Mouse (Mus musculus): ENCODE measurements around the gene Wfdc6a. TPM values are rescaled to one million over a fixed set of nuclear protein-coding genes. Genes with fewer than 3 reads are reported as not detected.
"Not testable (repeated sequence)": the region's sequence is repeated elsewhere in the genome, so short reads cannot be mapped to it uniquely, and the experiment has no call there.

The Wfdc6a gene
- not detected in 2 replicates for polyA plus RNA-seq (2012; ENCODE audit: insufficient read depth, insufficient read length, low replicate concordance, missing spikeins)

DNA sequence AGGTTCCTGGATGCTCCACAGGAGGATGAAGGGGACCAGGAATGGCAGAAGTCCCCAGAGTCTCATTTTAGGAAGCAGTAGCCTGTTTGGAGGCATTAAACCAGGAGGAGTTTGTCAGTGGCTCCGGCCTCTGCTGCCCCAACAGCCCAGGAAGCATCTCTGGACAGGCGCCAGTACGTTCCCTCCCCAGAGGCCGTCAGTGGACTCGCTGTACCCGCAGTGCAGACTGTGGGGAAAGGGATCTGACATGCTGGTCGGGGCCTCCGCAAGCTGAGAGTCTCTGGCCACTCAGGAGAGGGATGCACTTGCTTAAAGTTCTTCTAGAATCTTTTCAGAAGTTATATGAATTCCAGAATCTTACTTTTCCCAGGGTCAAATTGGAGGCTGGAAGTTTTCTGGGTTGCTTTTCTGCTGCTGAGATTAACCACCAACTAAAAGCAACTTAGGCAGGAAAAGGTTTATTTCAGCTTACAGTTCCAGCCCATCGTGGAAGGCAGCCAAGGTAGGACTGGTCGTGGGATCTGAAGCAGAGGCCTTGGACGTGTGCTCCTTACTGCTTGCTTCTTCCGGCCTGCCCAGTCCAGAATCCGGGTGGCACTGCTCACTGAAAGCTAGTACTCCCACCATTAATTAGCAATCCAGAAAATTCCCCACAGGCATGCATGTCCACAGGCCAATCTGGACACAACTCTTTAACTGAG is at the start of gene Wfdc6a:
Wfdc6a (minus strand) TSS at position 423 of the 701 bp plus-strand sequence.
- H3K27ac ChIP-seq (ENCODE audit: insufficient read depth, low read depth, low read length); H3K4me3 ChIP-seq (ENCODE audit: insufficient read depth, low read depth, low read length); H3K4me1 ChIP-seq (ENCODE audit: control insufficient read depth, insufficient read depth, low read length): not testable (repeated sequence)
- 42% methylated on average over 13 of the region's 13 CpGs for WGBS

DNA sequence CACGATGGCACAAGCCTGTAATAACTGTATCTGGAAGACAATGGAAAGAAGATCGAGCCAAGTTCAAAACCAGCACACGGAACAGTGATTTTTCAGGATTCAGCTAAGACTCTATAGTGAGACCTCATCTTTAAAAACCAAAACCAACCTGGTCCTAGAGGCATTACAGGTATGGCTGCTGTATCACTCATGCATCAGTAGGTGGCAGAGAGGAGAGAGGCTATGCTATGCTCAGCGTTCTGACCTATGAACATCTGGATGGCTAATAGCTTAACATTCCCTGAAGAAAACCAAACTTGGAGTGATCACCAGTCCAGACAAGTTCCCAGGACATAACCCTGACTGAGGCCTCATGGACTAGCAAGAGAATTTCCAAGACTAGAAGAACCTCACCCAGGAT is 36.5 kb upstream of the Wfdc6a start:
- no peak overlapping the region for H3K27ac ChIP-seq (ENCODE audit: insufficient read depth, low read depth, low read length)
- WGBS, result 93% methylated on average over 4 of the region's 4 CpGs
- H3K4me3 ChIP-seq (ENCODE audit: insufficient read depth, low read depth, low read length), result no peak overlapping the region
- no peak for TF ChIP-seq CTCF (IDR thresholded peaks at IDR 0.05; ENCODE audit: insufficient read depth, low read depth, low read length)
- TF ChIP-seq POLR2A (IDR thresholded peaks at IDR 0.05; ENCODE audit: insufficient read depth, low read depth, low read length), result no peak
- H3K4me1 ChIP-seq (ENCODE audit: control insufficient read depth, insufficient read depth, low read length), result no peaks in the 10 kb centered on the region

DNA sequence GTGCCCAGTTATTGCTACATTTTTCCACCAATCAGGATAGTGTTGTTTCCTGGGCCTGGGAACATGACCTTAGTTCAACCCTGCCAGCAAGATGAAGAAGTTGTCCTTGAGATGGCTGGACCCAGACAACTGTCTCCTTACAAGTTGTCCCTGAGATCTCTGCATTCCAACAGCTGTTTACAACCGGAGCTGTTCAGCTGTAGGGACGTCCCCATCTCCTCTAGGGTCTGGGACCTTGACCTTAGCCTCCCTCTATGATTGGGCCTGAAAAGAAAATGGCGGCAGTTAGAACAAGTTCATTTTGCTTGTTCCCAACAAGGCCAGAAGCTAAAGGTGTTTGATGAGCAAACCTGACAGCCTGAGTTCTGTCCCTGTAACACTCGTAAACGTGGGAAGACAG is 33.8 kb upstream of the Wfdc6a start:
- 85% methylated on average over 5 of the region's 5 CpGs for WGBS

DNA sequence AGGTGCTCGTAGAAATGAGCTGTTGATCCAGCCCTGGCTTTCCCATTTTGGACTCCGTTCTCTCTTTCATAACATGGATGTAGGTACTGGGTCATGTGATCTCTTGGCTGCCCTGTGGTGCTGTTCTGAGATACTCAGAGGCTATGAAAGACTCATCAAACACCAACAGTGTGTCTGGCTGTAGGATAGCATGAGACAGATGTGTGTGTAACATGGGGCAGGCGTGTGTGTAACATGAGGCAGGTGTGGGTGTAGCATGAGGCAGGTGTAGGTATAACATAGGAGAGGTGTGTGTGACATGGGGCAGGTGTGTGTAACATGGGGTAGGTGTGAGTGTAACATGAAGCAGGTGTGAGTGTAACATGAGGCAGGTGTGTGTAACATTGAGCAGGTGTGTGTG is 30.1 kb upstream of the Wfdc6a start:
- H3K4me1 ChIP-seq (ENCODE audit: control insufficient read depth, insufficient read depth, low read length), result no peaks in the 10 kb centered on the region
- 95% methylated on average over 3 of the region's 3 CpGs for WGBS
- no peak overlapping the region for H3K4me3 ChIP-seq (ENCODE audit: insufficient read depth, low read depth, low read length)
- H3K27ac ChIP-seq (ENCODE audit: insufficient read depth, low read depth, low read length), result no peak overlapping the region
- no peak for TF ChIP-seq CTCF (IDR thresholded peaks at IDR 0.05; ENCODE audit: insufficient read depth, low read depth, low read length)
- TF ChIP-seq POLR2A (IDR thresholded peaks at IDR 0.05; ENCODE audit: insufficient read depth, low read depth, low read length), result no peak

More for the DNA sequence above, 33.8 kb upstream of the Wfdc6a start:
- H3K4me1 ChIP-seq (ENCODE audit: control insufficient read depth, insufficient read depth, low read length), result no peaks in the 10 kb centered on the region
- no peak overlapping the region for H3K4me3 ChIP-seq (ENCODE audit: insufficient read depth, low read depth, low read length)
- no peak for TF ChIP-seq POLR2A (IDR thresholded peaks at IDR 0.05; ENCODE audit: insufficient read depth, low read depth, low read length)
- no peak for TF ChIP-seq CTCF (IDR thresholded peaks at IDR 0.05; ENCODE audit: insufficient read depth, low read depth, low read length)
- H3K27ac ChIP-seq (ENCODE audit: insufficient read depth, low read depth, low read length), result no peak overlapping the region

DNA sequence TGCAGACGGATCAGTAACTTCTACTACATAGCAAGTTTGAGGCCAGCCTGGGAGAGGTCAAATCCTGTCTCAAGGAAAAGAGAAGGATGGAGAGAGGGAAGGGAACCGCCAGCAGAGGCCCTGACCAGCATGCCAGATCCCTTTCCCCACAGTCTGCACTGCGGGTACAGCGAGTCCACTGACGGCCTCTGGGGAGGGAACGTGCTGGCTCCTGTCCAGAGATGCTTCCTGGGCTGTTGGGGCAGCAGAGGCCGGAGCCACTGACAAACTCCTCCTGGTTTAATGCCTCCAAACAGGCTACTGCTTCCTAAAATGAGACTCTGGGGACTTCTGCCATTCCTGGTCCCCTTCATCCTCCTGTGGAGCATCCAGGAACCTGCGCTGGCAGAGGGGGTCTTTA is 28.2 kb upstream of the Wfdc6a start, which contains the start of the genes Wfdc6b and Wfdc8:
Wfdc6b (plus strand) TSS at position 52 of the 400 bp plus-strand sequence.
Wfdc8 (minus strand) TSS at position 156 of the 400 bp plus-strand sequence.
- H3K27ac ChIP-seq (ENCODE audit: insufficient read depth, low read depth, low read length); H3K4me1 ChIP-seq (ENCODE audit: control insufficient read depth, insufficient read depth, low read length); H3K4me3 ChIP-seq (ENCODE audit: insufficient read depth, low read depth, low read length): not testable (repeated sequence)
- 57% methylated on average over 8 of the region's 8 CpGs for whole genome bisulfite sequencing

DNA sequence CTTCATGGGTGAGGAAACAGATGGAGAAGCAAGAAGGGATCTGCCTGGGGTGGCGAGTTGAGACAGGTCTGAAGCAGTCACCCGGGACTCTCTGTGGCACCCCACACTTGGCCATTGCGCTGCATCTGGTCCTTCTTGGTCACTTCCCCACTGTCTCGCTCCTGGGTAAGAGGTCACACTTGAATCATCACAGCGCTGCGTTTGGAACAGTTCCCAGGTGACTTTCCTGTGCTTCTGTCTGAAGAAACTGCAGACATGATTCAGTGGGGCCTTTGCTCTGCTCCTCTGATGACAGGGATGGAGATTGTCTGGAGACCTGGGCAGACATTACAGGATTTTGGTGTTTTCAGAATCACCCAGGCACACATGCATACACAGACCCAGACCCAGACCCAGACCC is 23.5 kb upstream of the Wfdc6a start:
- no peak overlapping the region for H3K27ac ChIP-seq (ENCODE audit: insufficient read depth, low read depth, low read length)
- no peaks in the 10 kb centered on the region for H3K4me1 ChIP-seq (ENCODE audit: control insufficient read depth, insufficient read depth, low read length)
- no peak for TF ChIP-seq POLR2A (IDR thresholded peaks at IDR 0.05; ENCODE audit: insufficient read depth, low read depth, low read length)
- no peak for TF ChIP-seq CTCF (IDR thresholded peaks at IDR 0.05; ENCODE audit: insufficient read depth, low read depth, low read length)
- no peak overlapping the region for H3K4me3 ChIP-seq (ENCODE audit: insufficient read depth, low read depth, low read length)
- WGBS, result 83% methylated on average over 6 of the region's 6 CpGs

DNA sequence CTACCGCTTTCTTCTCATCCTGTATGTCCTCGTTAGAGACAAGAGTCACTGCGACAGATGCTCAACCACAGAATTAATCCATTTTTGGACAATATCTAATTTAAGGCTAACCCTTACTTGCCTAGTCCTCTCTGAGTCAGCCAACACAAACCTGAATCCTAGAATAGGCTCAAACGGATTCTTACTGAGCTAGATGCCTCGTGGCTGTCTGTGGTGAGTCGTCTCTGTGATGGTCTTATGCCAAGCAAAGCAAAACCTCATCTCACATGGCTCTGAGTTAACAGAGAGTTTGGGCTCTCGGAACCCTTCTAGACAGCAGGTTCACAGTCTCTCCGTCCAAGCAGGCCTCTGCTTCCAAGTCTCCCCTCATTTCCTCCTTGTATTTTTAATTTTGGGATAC is 19.2 kb upstream of the Wfdc6a start:
- Histone ChIP-seq H3K4me1 (ENCODE audit: control insufficient read depth, insufficient read depth, low read length) (no peaks in the 10 kb centered on the region), H3K4me3 (ENCODE audit: insufficient read depth, low read depth, low read length) (no peak overlapping the region), H3K27ac (ENCODE audit: insufficient read depth, low read depth, low read length) (no peak overlapping the region)
- 83% methylated on average over 8 of the region's 8 CpGs for WGBS
- no peak for TF ChIP-seq CTCF (IDR thresholded peaks at IDR 0.05; ENCODE audit: insufficient read depth, low read depth, low read length)
- TF ChIP-seq POLR2A (IDR thresholded peaks at IDR 0.05; ENCODE audit: insufficient read depth, low read depth, low read length), result no peak

DNA sequence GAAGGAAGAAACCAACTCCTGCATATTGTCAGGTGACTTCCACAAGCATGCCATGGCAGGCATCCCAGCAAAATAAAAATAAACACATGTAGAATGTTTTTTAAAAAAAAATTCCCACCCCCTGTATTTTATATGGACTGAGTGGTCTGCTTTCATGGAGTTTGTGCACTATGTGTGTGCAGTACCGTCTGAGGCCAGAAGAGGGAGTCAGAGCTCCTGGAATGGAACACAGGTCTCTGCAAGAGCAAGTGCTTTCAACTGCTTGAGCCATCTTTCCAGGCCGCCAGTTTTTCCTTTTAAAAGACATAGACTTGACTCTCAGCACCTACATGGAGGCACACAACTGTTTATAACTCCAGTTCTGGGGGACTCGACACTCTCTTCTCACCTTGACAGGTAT is 18.2 kb upstream of the Wfdc6a start:
- TF ChIP-seq POLR2A (IDR thresholded peaks at IDR 0.05; ENCODE audit: insufficient read depth, low read depth, low read length) (no peak), CTCF (IDR thresholded peaks at IDR 0.05; ENCODE audit: insufficient read depth, low read depth, low read length) (no peak)
- 91% methylated on average over 3 of the region's 3 CpGs for WGBS
- Histone ChIP-seq H3K27ac (ENCODE audit: insufficient read depth, low read depth, low read length) (no peak overlapping the region), H3K4me1 (ENCODE audit: control insufficient read depth, insufficient read depth, low read length) (no peaks in the 10 kb centered on the region), H3K4me3 (ENCODE audit: insufficient read depth, low read depth, low read length) (no peak overlapping the region)

DNA sequence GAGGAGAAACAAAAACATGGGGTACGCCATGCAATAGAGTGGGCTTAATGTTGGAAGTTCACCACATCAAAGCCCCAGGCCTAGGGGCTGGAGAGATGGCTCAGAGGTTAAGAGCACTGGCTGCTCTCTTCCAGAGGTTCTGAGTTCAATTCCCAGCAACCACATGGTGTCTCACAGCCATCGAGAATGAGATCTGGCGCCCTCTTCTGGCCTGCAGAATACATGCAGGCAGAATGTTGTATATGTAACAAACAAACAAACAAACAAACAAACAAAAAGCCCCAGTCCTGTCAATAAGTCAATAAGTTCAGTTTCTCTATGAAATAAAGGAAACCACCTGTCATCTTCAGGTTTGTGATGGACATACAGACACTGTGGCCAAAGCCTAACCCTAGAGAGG is 14.9 kb upstream of the Wfdc6a start:
- WGBS, result 71% methylated on average over 3 of the region's 3 CpGs
- no peak overlapping the region for H3K27ac ChIP-seq (ENCODE audit: insufficient read depth, low read depth, low read length)
- no peak overlapping the region for H3K4me3 ChIP-seq (ENCODE audit: insufficient read depth, low read depth, low read length)
- H3K4me1 ChIP-seq (ENCODE audit: control insufficient read depth, insufficient read depth, low read length), result no peaks in the 10 kb centered on the region
- TF ChIP-seq CTCF (IDR thresholded peaks at IDR 0.05; ENCODE audit: insufficient read depth, low read depth, low read length) (no peak), POLR2A (IDR thresholded peaks at IDR 0.05; ENCODE audit: insufficient read depth, low read depth, low read length) (no peak)

DNA sequence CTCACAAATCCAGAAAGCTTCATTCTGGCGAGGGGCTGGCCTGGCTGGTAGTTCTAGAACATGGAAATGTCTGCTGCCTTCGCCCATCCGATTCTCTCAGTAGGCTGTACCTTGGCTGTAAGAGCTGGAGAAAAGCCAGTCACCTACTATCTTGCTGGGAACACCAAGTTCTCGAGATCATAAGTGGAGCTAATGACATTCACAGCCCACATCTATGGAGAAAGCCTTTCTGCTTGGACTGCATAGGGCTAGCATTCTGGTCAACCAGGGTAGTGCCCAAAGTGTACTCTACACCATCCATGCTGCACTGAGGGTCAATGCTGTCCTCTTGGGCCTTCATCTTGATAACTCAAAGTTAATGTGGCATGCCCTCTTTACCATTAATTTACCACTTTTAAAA is 8.2 kb upstream of the Wfdc6a start, which contains the start of gene Eppin:
Eppin (minus strand) TSS at position 101 of the 400 bp plus-strand sequence.
- Histone ChIP-seq H3K4me1 (ENCODE audit: control insufficient read depth, insufficient read depth, low read length) (no peaks in the 10 kb centered on the region), H3K27ac (ENCODE audit: insufficient read depth, low read depth, low read length) (no peak within 1 kb of the TSS), H3K4me3 (ENCODE audit: insufficient read depth, low read depth, low read length) (no peak within 1 kb of the TSS)
- WGBS, result 79% methylated on average over 4 of the region's 4 CpGs
- TF ChIP-seq POLR2A (IDR thresholded peaks at IDR 0.05; ENCODE audit: insufficient read depth, low read depth, low read length), result no peak
- no peak for TF ChIP-seq CTCF (IDR thresholded peaks at IDR 0.05; ENCODE audit: insufficient read depth, low read depth, low read length)
